8 mouse cellular contexts compared by ENCODE assay signal in genomic region chr12:111166681-111167289, GRCm38 (mm10). TPM values are rescaled to one million over a fixed set of nuclear protein-coding genes. Genes with fewer than 3 reads are reported as not detected.
DNase-seq lines count a peak whose midpoint lies in the region; ATAC-seq and TF ChIP-seq lines count a peak whose summit lies in the region.

No protein-coding gene starts in this region.

- 0 out of 2 replicates have a peak, but pooled peaks cover 4% of the 10 kb centered on the region for H3K36me3 ChIP-seq in embryonic facial prominence, embryonic 12.5 days
- H3K36me3 ChIP-seq in hindbrain, embryonic 12.5 days, result no peaks in the 10 kb centered on the region
- H3K36me3 ChIP-seq in liver, embryonic 13.5 days, result no peaks in the 10 kb centered on the region

- peak; percentile 11 for DNase-seq in kidney, adult 11 months
- DNase-seq in kidney, adult 8-10 months, result no peak
- peak; percentile 50 for DNase-seq in R1 (ENCODE audit: low read depth, low spot score)
- no peak for DNase-seq in liver, embryonic 13.5 days

- H3K27me3 ChIP-seq in embryonic facial prominence, embryonic 12.5 days, result no peaks in the 10 kb centered on the region
- H3K27me3 ChIP-seq in hindbrain, embryonic 12.5 days, result no peaks in the 10 kb centered on the region
- H3K27me3 ChIP-seq in liver, embryonic 13.5 days, result peaks cover 6% of the 10 kb centered on the region

- TF ChIP-seq CTCF in olfactory bulb, adult 2 months (IDR thresholded peaks at IDR 0.05; ENCODE audit: insufficient read depth, low read depth, low read length), result no peak

- under 1% methylated on average over 48 of the region's 48 CpGs for WGBS in embryonic facial prominence, embryonic 12.5 days
- WGBS in hindbrain, embryonic 12.5 days, result under 1% methylated on average over 48 of the region's 48 CpGs
- under 1% methylated on average over 39 of the region's 48 CpGs for WGBS in liver, embryonic 13.5 days (ENCODE audit: insufficient replicate concordance)
- under 1% methylated on average over 48 of the region's 48 CpGs for WGBS in olfactory bulb, adult 2 months

- H3K4me2 ChIP-seq in embryonic facial prominence, embryonic 12.5 days (replicated peaks), result peak overlapping the region; percentile 84
- peak overlapping the region; percentile 82 for H3K4me2 ChIP-seq in hindbrain, embryonic 12.5 days (replicated peaks)
- peak overlapping the region; percentile 82 for H3K4me2 ChIP-seq in liver, embryonic 13.5 days

- no peak for ATAC-seq in embryonic facial prominence, embryonic 12.5 days (ENCODE audit: insufficient number of reproducible peaks, insufficient read depth, low FRiP score, low TSS enrichment)
- no peak; the same call in 1 of the 2 replicates for ATAC-seq in hindbrain, embryonic 12.5 days (ENCODE audit: low FRiP score)
- peak; percentile 19; the same call in 1 of the 2 replicates for ATAC-seq in liver, embryonic 13.5 days (ENCODE audit: low read depth)
- ATAC-seq in granulocyte monocyte progenitor cell, adult 5-6 weeks (replicated peaks; ENCODE audit: poor library complexity, severe bottlenecking), result no peak

- no peaks in the 10 kb centered on the region for H3K9me3 ChIP-seq in embryonic facial prominence, embryonic 12.5 days
- H3K9me3 ChIP-seq in hindbrain, embryonic 12.5 days (replicated peaks), result no peaks in the 10 kb centered on the region
- no peaks in the 10 kb centered on the region for H3K9me3 ChIP-seq in liver, embryonic 13.5 days (replicated peaks)

- no peak for TF ChIP-seq POLR2A in olfactory bulb, adult 2 months (IDR thresholded peaks at IDR 0.05; ENCODE audit: insufficient read depth, low read depth, low read length)

- peak overlapping the region; percentile 87 for H3K4me3 ChIP-seq in embryonic facial prominence, embryonic 12.5 days
- H3K4me3 ChIP-seq in hindbrain, embryonic 12.5 days, result peak overlapping the region; percentile 83
- peak overlapping the region; percentile 76 for H3K4me3 ChIP-seq in liver, embryonic 13.5 days (replicated peaks)
- peak overlapping the region; percentile 88 for H3K4me3 ChIP-seq in olfactory bulb, adult 2 months (ENCODE audit: insufficient read depth, low read depth, low read length)

- H3K4me1 ChIP-seq in embryonic facial prominence, embryonic 12.5 days, result peaks cover 26% of the 10 kb centered on the region
- H3K4me1 ChIP-seq in hindbrain, embryonic 12.5 days, result peaks cover 57% of the 10 kb centered on the region
- H3K4me1 ChIP-seq in liver, embryonic 13.5 days (replicated peaks), result peaks cover 60% of the 10 kb centered on the region
- H3K4me1 ChIP-seq in olfactory bulb, adult 2 months (ENCODE audit: control insufficient read depth, insufficient read depth, low read length), result peaks cover 27% of the 10 kb centered on the region

- peak overlapping the region; percentile 84 for H3K27ac ChIP-seq in embryonic facial prominence, embryonic 12.5 days
- H3K27ac ChIP-seq in hindbrain, embryonic 12.5 days, result peak overlapping the region; percentile 91
- H3K27ac ChIP-seq in liver, embryonic 13.5 days, result peak overlapping the region; percentile 66
- H3K27ac ChIP-seq in olfactory bulb, adult 2 months (ENCODE audit: insufficient read depth, low read depth, low read length), result no peak overlapping the region

- peak overlapping the region; percentile 93 for H3K9ac ChIP-seq in embryonic facial prominence, embryonic 12.5 days
- peak overlapping the region; percentile 85 for H3K9ac ChIP-seq in hindbrain, embryonic 12.5 days
- H3K9ac ChIP-seq in liver, embryonic 13.5 days, result peak overlapping the region; percentile 74

RNA-seq across cellular contexts. Expression of gene Traf3, which starts 0.6 kb away (rescaled TPM):
- 15.8 TPM in 2 replicates for polyA plus RNA-seq in embryonic facial prominence, embryonic 12.5 days (2016; fragmentation: Nextera tagmentation; extraction: Ambion mirVana)
- polyA plus RNA-seq in hindbrain, embryonic 12.5 days (2016; fragmentation: Nextera tagmentation; extraction: Ambion mirVana), result 23.4 and 23.9 TPM in 2 replicates
- polyA plus RNA-seq in liver, embryonic 13.5 days (2015; fragmentation: Nextera tagmentation; extraction: Ambion mirVana), result 3.2 and 3.7 TPM in 2 replicates
- not detected in 2 replicates for polyA plus RNA-seq in olfactory bulb, adult 2 months (2012; ENCODE audit: insufficient read depth, insufficient read length, low replicate concordance, missing spikeins)
- 15.0 and 16.2 TPM in 2 replicates for total RNA-seq in granulocyte monocyte progenitor cell, adult 5-6 weeks (2014; fragmentation: Nextera tagmentation)
- 15.7 and 21.8 TPM in 2 replicates for total RNA-seq in granulocyte monocyte progenitor cell, adult 5-6 weeks (2017)

RNA-seq across cellular contexts. Expression of gene 4930595D18Rik, which starts 17.5 kb away (rescaled TPM):
- polyA plus RNA-seq in embryonic facial prominence, embryonic 12.5 days (2016; fragmentation: Nextera tagmentation; extraction: Ambion mirVana), result not detected in 2 replicates
- polyA plus RNA-seq in hindbrain, embryonic 12.5 days (2016; fragmentation: Nextera tagmentation; extraction: Ambion mirVana), result not detected in 2 replicates
- polyA plus RNA-seq in liver, embryonic 13.5 days (2015; fragmentation: Nextera tagmentation; extraction: Ambion mirVana), result not detected in 2 replicates
- not detected in 2 replicates for polyA plus RNA-seq in olfactory bulb, adult 2 months (2012; ENCODE audit: insufficient read depth, insufficient read length, low replicate concordance, missing spikeins)
- not detected in 2 replicates for total RNA-seq in granulocyte monocyte progenitor cell, adult 5-6 weeks (2014; fragmentation: Nextera tagmentation)
- not detected in 2 replicates for total RNA-seq in granulocyte monocyte progenitor cell, adult 5-6 weeks (2017)

Comparison
In these comparisons a context has a peak if more than half of its experiments do, and no peak if none do; other contexts are left out.
1. DNase-seq: peak in kidney, adult 11 months (single experiment) and R1 (single experiment); none in kidney, adult 8-10 months (0 of 2) and liver, embryonic 13.5 days (single experiment).
2. Peak in every context shown above with its lines, with median percentiles within 50 percentile points of each other: H3K4me2 ChIP-seq, H3K4me3 ChIP-seq and H3K9ac ChIP-seq.